Mouse (Mus musculus) heart, adult 9 months (tissue): ENCODE measurements around the gene Adamts2.
A peak's percentile ranks its signal among the peaks of the same experiment; 100 is the strongest.

Experiments used
- DNase-seq, 2 experiments: peaks; one replicate each; pipeline ENCODE4 v3.0.0; 2022; ENCODE audit warnings: low spot score in 2 of 2

The Adamts2 gene

DNA sequence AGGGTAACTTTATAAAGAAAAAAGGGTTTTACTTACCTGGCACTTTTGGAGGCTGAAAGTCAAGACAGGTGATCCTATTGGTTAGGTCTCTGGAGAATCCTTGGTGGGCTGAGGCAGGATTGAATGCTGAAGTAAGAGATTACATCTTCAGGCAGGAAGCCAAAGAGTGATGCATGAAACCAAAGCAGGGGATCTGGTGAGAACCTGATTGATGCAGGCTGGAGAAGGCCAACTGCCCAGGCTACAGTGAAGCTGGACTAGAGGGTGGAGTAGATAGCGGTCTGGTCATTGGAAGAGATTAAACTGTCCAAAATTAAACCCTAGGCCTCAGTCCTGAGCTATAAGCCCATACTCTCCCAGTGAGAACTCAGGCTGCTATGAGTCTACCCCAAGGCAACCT lies 69.0 kb downstream of the Adamts2 start:
- DNase-seq = no peak

DNA sequence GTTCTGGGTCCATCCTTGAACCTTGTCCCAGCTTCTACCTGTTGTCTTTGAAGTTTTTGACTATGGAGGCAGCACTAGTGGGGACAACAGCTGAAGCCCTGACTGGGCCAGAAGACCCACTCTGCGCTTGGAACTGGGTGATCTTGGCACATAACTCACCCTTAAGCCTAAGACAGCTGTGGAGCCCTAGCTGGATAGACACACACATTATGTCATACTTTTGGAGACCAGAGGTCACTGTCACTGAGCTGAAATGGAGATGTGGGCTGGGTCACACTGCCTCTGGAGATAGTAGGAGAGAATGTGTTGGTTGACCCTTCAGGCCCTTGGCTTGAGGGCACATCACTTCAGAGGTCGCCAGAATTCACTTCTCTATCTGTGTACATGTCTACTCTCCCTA lies 69.5 kb downstream of the Adamts2 start:
- peak; percentile 44 to 53 for DNase-seq

DNA sequence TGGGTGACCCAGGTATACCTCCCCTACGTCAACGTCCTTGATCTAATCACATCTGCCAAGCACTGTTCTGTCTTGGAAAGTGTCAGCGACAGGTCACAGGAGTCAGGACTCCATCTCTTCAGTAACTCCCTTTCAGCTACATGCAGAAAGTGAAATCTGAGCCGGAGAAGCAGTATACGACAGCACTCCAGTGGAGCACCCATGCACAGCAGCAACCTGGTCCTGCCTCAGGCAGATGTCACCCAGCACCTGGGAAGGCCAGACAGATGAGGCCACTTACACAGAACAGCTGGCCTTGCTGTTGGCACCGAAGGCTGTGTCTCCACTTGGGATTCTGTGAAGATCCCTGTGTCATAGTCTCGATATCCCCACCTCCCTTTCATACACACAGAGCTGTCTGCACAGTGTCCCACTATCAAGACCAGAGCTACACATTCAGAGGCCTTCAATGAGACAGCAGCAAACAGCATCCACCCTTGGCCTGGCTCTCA lies 70.0 kb downstream of the Adamts2 start:
- DNase-seq = no peak

DNA sequence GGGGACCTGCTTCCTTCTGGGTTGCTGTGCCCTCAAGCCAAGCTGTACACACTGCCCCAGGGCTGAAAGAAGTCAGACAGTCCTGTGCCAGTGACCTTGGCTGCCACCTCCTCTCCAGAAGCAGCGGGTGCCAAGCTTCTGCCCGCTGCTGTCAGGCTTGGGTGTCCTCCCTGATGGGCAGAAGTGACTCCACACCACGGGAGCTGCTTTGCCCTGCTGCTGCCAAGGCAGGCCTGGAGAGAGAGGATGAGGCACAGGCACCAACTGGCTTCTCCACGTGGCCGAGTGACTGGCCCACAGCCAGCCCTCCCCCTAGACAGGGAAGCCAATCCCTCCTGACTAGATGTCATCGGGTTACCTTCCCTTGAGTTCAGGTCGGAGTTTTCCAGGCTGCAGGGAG lies 71.0 kb downstream of the Adamts2 start:
- DNase-seq = peak; percentile 85 to 86

DNA sequence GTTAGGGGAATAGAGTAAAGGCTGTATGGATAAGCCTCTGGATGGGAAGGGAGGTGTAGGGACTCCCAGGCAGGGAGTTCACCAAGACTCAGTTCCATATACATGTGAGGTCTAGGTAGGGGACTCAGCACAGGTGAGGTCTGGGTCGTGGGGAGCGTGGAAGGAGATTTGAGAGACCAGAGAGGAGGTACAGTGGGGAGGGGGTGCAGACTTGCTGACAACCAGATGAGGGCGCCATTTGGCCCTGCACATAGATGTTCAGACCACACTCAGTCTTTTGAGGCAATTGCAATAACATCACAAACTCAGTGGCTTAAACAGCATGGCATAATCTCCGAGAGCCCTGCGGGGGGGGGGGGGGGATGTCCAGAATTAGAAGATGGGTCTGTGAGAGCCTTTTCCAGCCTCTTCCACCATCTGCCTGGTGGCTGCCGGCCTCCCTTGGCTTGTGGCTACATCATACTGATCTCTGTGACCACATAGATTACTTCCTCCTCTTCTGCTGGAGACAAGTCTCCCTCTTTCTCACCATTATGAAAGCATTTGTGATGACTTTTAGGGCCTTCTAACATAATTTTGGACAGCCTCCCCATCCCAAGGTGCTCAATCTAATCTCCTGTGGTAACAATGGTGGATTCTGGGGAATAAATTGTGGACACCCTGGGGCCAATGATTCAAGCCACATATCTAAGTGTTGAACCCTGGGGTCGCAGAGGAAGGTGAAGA lies 71.8 kb downstream of the Adamts2 start:
- DNase-seq = no peak

DNA sequence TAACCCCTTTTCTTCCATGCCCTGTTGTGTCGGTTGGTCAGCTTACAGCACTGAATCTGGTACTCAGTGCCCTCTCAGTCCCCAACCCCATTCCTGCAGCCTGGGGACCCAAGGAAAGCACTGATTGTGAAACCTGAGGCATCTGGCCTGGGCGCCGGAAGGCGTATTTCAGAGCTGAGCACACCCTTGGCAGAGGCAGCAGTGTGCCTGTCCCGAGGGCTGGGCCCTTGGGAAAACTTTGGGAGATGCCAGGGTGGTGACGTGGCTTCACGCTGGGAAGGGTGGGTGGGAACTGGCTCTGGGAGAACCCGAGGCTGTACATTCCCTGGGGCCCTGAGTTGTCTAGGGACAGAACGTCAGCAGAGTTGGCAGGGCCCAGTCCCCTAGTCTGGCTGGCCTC lies 72.5 kb downstream of the Adamts2 start:
- DNase-seq = peak; percentile 72 to 79

DNA sequence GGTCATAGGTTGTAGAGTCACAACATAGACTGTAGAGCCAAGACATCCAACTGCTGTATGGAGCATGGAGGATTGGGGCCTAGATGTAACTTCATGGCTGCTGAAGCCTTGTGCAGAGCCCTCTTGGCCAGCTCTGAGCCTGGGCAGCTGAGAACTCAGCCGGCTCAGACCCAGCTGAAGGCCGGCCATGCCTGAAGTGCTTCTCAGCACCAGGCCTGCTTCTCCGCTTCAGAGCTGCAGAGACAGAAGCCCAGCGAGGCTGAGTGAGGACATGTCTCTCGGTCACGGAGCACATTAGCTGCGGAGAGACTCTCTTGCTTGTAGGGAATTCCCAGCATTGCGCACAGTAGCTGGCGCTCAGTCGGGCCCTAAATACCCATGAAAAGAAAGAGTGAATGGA lies 76.8 kb downstream of the Adamts2 start:
- no peak for DNase-seq

DNA sequence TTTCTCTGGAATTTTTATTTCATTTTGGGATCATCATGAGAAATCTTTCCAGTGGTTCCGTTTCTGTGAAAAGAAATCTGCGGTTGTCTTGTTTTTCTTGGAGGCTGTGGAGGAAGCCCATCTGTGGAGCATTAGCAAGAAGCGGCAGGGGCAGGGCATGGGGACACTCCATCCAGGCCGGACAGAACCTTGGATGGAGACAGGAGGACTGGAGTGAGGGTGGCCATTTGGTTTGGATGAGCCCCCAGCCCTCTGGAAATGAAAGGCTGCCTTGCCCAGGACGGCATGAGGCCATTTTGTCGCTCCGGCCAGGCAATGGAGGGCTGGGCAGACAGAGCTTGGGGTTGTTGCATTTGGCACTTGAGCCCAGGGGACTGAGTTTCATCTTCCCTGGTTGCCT lies 80.1 kb downstream of the Adamts2 start:
- peak; percentile 58 to 65 for DNase-seq

DNA sequence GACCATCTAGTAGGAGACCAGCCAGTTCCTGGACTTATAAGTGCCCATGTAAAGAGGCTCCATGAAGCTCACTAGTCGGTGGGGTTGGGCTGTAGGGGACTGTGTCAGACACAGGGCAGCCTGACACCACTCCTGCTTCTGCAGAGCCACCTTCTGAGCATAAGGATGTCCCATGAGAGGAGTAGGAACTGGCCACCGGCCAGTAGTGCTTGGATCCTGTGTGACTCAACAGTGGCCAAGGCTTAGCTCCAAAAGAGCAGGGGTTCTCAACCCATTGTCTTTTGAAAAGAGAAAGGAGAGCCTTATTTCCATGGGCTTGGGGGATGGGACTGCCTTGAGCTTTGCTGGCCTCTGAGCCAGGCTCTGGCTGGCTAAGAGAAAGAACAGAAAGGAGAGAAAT lies 81.9 kb downstream of the Adamts2 start:
- no peak for DNase-seq

DNA sequence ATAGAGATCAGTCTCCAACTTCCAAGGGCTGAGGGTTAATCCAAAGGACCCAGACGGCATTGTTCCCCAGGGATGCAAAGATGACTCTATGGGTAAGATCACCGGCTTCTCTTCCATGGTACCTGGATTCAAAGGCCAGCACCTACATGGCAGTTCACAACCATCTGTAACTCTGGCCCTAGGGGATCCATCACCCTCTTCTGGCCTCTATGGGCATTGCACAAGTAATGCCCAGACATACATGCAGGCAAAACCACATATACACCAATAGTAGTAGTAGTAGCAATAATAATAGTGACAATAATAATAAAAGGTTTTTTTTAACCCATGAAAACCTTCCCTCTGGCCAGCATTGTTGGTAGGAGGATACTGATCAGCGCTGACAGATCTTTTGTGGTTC lies 86.7 kb downstream of the Adamts2 start:
- no peak for DNase-seq

DNA sequence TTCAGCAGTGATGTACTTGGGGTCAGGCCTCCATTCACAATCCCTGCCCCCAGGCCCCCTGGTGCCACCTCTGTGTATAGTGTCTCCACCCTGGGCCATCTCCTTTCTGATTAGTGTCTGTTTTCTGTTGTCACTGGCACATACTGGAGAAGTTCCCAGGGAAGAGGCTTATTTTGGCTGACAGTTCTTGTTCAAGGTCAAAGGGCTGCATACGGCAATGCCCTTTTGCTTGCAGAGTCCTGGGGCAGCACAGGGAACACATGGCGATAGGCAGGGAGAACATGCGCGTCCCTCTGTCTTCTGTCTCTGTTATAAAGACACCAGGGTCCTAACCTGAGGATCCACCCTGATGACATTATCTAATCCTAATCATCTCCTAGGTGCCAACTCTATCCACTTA lies 87.8 kb downstream of the Adamts2 start:
- no peak for DNase-seq

DNA sequence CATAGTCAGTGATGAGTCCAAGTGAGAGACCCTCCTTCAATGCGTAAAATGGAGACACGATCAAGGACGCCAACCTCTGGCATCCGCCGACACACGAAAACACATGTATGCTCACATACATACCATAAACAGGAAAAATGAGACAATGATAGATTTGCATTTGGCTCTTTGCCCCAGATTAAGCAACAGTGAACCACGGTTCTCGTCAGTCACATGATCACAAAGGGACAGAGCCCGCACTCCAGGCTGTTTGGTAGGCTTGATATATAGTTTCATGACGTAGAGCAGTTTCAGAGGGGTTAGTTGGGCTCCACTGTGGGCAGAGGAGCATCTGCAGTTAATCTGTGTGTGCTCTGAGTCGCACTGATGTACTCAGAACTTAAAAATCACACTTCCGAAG lies 98.1 kb downstream of the Adamts2 start:
- DNase-seq = no peak

DNA sequence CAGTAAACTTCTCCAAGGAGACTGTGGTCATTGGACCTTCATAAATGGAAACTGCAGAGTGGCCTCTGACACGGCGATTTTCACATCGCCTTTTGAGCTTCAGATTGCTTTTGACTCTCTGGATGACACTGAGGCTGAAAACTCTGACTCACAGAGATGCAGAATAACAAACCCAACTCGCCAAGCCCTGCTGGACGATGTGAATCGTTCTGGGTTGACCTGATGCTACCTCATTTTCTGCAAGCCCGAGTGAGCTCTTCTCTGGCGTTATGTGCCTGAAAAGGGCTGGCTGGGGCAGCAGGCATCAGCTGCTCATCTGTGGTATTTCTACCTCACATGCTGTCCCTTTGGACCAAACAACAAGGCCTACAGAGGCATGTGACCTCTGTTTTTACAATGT lies 98.6 kb downstream of the Adamts2 start:
- no peak for DNase-seq

DNA sequence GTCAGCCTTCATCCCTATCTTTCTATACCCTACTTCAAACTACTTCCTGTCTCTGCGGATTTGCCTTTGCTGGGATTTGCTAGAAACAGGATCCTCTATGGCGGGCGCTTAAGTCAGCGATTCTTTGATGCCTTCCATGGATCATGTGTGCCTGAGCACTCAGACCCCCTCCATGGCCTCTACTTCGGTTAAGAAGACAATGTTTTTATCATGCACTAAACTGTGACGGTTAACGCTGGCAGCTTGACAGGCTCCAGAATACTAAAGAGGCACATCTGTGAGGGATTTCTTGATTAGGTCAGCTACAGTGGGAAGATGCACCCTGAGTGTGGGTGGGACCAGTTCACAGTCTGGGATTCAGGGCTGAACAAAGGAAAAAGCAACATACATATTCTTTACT lies 101.5 kb downstream of the Adamts2 start:
- no peak for DNase-seq

DNA sequence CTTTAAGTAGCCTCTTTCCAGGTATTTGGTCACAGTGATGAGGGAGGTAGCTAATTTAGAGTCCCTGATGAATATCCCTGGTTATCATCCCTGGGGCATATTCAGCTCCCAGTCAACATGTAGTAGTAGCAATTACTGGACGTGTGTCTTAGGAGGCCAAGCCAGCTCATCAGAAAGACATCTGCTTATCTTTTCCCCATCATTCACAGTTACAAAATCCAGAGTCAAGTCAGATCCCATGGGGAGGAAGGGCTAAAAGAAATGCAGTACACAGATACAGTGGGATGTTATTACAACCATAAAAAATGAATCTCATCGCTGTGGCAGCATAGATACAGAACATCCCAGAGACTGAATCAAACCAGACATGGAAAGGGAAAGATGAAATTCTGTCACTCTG lies 102.6 kb downstream of the Adamts2 start:
- DNase-seq = no peak

DNA sequence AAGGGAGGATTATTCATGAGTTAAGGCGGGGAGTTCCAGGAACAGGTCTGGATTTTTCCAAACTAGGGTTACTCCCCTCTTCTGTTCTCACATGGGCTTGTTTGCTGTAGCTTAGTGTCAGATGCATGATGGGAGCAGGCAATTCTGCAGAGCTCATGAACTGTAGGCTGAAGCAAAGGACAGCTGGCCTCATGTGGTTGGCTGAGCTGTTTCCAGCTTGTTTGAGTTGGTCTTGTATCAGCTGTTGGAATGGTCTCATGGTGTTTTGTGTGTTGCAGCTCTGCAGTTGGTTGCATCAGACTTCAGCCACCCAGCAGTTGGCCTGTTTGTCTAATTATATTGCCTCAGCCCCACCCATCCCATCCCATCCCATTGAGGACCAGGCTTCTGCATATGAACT lies 105.4 kb downstream of the Adamts2 start:
- peak; percentile 74 to 75 for DNase-seq

DNA sequence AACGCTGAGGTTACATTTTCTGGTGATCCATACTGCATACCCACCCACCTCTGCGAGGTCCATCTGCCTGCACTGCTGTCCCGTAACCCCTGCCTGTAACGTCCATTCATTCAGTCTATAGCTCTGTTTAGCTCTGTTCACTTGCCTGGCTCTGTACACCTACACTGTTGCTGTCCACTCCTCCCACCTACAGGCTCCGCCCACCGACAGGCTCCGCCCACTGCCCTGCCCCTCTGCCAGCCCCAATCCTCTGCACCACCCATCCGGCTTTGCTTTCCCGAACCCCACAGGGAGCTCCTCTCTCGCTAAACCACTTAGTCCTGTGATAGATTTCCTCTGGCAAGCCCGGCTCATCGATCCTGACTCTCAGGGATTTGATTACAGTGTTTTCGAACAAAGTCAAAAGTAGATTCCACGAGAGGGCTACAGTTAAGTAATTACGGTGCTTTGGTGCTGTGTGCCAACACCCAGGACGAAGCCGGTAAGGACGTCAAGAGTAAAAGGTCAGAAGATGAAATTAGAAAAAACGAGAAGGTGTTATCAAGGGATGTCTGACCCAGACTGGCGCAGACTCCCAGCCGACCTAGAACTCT lies 111.8 kb downstream of the Adamts2 start:
- DNase-seq = no peak

DNA sequence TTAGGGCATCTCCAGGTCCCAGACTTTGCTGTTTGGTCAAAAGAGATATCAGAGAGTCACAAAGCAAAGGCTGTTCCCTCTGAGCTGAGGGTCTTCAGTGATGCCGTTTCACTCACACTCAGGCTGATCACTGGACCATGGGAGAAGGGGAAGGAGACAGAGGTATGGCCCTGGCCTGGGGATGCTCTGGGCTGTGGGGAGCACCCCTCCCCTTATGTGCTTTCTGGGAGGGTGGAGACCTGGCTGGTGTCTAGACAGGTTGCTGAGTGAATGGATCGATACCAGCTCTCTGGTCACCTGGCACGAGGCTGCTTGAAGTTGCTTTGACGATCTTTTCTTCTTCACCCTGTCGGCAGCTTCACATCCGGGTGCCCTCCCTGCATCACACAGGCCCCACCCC lies 113.2 kb downstream of the Adamts2 start:
- no peak for DNase-seq

DNA sequence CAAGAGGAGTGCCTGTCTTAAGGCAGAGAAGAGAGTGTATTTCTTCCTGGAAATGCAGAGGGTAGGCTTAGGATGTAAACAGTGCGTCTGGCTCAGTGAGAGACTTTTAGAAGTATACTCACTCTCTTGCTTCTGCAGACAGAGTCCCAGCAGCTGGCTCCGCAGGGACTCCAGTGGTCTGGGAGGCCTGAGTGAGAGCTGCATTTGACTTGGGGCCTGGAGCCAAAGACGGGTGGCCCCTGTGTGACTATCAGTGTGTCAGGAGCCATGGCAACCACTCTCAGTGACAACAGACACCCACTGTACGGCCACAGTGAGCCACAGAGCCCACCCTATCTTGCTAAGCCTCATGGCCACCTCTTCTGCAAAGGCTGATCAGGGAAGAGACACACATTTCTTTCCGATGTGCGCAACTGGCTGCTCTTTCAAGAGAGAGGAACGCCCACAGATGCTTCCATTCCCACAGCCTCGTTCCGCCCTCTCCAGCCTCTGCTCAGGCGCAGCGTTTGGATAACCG lies 115.6 kb downstream of the Adamts2 start:
- DNase-seq = peak; percentile 57

DNA sequence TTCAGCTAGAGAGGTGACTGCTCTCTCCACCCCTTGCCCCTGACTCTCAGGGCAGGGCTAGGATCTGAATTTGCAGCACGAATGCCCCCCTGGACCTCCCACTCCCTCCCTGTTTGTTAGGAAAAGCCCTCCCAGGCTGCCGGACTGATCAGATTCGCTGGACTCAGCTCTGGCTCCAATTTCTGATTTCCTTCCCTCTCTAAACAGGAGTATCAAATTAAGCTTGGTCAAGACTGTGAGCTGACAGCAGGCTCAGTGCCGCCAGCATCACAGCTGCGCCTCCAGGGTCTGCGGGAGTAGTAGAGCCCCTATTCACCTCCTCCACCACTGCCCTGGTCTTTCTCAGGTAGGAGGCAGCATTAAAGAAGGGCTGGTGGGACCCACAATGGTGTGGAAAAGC lies 117.0 kb downstream of the Adamts2 start:
- DNase-seq = no peak

DNA sequence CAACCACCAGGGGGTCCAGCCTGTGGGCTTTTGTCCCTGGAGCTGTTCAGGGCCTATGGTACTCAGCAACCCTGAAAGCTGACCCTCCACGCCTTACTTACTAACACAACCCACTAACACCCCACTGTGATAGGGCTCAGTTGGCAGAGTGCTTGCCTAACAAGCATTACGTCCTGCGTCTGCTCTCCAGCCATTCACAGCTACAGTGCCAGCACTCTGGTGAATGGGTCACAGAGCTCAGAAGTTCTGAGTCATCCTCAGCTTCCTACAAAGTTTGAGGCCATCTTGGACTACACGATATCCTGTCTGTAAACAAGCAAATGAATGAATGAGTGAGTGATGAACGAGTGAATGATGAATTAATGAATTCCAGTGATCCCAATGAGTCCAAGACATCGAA lies 118.5 kb downstream of the Adamts2 start:
- DNase-seq = no peak

DNA sequence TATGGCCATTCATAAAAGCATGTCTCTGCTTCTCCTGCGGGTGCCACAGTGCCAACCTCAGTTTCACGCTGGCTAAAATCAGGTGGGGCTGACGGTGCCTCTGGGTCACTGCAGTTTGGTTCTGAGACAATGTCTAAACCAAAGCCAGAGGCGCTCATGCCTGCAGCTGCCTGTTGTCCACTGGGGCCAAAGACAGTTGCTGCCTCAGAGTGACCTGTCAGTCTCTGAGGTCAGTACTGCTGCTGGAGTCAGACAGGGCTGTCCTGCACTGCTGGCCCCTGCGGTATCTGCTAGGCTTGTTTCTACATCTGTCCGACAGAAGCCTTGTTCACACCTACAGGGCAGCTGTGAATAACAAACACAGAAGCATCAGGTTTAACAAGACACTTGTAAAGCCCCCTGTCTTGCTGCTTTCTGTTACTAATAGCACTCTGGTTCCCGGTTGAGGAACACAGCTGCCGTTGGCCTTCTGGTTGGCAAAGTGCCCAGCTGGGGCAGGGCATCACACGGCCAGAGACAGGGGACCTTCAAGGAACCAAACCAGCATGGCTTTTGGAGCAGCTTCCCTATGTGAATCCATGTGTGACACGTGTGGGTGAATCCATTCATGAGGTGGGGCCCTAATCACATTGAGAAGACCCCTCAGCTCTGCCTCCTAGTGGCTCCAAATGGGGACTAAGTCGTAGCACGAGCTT lies 119.1 kb downstream of the Adamts2 start:
- no peak for DNase-seq

DNA sequence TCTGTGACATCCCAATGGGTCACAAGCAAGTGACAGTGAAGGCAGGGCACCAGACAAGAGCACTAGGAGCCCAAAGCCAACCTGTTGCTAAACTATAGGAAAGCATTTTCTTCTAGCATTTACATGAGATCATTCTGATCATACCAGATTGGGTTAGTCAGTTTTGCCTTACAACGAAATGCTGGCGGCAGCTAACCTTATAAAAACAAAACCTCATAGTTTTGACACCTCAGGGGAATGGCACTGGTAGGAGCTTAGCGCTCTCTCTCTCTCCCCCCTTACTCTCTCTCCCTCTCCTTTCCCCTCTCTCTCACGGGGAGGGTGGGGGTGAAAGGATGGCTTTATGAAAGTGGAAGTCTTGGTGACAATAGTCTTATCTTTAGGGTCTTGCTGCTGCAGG lies 123.7 kb downstream of the Adamts2 start:
- no peak for DNase-seq
